Mouse (Mus musculus): ENCODE results near the gene Adam8. TPM values are rescaled to one million over a fixed set of nuclear protein-coding genes. Genes with fewer than 3 reads are reported as not detected.

Adam8 gene
- polyA plus RNA-seq, 1 experiment from 2014 or later, result 4.5 TPM

DNA sequence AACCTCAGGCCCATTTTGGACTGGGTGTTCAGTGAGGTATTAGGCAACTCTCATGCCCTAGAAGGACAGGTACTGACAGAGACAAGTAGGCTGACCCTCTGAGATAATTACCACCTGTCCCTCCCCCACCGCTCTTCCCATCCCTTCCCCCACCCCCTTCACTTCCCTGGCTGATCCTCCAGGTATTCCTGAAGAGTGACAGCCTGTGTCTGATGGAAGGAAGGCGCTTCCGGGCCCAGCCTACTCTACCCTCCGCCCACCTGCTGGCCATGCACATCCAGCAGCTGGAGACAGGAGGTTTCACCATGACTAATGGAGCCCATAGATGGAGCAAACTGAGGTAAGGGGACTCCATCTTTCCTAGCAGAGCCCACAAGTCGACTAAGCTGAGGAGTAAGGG lies 54.6 kb downstream of the Adam8 start:
- no peak overlapping the region for H3K27ac ChIP-seq
- H3K9ac ChIP-seq, result no peak overlapping the region
- WGBS, result 71% methylated on average over 5 of the region's 5 CpGs
- 0 out of 2 replicates have a peak, but pooled peaks cover 4% of the 10 kb centered on the region for H3K36me3 ChIP-seq (replicated peaks)
- H3K4me3 ChIP-seq, result no peak overlapping the region
- H3K9me3 ChIP-seq, result no peaks in the 10 kb centered on the region
- ATAC-seq (replicated peaks), result no peak
- H3K4me1 ChIP-seq, result no peaks in the 10 kb centered on the region
- H3K4me2 ChIP-seq, result no peak overlapping the region
- peaks cover 27% of the 10 kb centered on the region for H3K27me3 ChIP-seq (replicated peaks)

DNA sequence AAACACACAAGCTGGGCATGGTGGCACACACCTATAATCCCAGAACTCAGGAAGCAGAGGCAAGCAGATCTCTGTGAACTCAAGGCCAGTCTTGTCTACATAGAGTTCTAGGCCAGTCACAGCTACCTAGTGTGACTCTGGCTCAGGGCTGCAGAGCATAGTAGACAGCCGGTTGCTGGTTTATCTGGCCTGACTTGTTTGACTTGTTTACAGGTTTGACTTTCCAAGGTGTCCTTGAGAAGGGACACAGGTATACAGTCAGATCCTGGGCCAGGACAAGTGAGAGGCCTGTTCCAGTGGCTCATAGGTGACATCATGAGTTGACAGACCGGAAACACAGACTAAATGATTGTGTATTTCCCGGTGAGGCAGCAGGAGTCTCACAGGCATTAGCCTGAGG lies 55.2 kb downstream of the Adam8 start:
- no peak overlapping the region for H3K4me3 ChIP-seq
- H3K9me3 ChIP-seq, result no peaks in the 10 kb centered on the region
- H3K4me2 ChIP-seq, result no peak overlapping the region
- no peak for ATAC-seq (replicated peaks)
- H3K4me1 ChIP-seq, result no peaks in the 10 kb centered on the region
- 0 out of 2 replicates have a peak, but pooled peaks cover 5% of the 10 kb centered on the region for H3K36me3 ChIP-seq (replicated peaks)
- H3K27ac ChIP-seq, result no peak overlapping the region
- 91% methylated on average over 3 of the region's 3 CpGs for WGBS
- H3K9ac ChIP-seq, result no peak overlapping the region
- peaks cover 20% of the 10 kb centered on the region for H3K27me3 ChIP-seq (replicated peaks)

DNA sequence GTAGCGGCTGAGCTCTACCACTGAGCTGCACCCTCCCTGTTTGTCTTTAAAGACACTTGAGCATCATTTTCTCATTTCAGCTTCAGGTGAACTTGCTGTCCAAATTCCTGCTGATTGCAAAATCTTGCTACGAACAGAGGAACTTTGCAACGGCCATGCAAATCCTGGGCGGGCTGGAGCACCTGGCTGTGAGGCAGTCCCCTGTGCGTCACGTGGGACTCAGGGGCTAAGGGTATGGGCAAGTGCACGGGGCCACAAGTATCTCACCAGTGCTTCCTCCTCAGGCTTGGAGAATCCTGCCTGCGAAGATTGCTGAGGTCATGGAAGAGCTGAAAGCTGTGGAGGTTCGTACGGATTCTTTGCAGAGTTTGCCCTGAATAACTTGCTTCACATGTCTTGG lies 55.7 kb downstream of the Adam8 start:
- 0 out of 2 replicates have a peak, but pooled peaks cover 7% of the 10 kb centered on the region for H3K36me3 ChIP-seq (replicated peaks)
- ATAC-seq (replicated peaks), result no peak
- no peak overlapping the region for H3K27ac ChIP-seq
- no peak overlapping the region for H3K4me2 ChIP-seq
- WGBS, result 94% methylated on average over 10 of the region's 10 CpGs
- H3K9me3 ChIP-seq, result no peaks in the 10 kb centered on the region
- no peaks in the 10 kb centered on the region for H3K4me1 ChIP-seq
- no peak overlapping the region for H3K9ac ChIP-seq
- no peak overlapping the region for H3K4me3 ChIP-seq
- H3K27me3 ChIP-seq (replicated peaks), result peaks cover 16% of the 10 kb centered on the region

DNA sequence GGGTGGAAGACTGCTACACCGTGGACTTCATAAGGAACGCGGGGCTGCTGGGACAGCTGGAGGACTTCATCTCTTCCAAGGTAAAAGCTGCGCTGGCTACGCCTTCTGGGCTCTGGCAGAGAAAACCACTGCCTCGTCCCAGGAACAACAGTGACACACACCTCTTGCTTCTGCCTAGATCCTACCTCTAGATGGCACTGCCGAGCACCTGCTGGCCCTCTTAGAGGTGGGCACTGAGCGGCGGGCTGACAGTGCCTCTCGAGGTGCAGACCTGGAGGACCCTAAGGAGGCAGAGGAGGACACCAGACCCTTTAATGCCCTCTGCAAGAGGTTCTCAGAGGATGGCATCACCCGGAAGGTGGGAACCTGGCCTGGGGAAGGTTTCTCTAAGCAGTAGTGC lies 61.6 kb downstream of the Adam8 start:
- Histone ChIP-seq H3K36me3 (replicated peaks) (peaks cover 10% of the 10 kb centered on the region; the same call in 1 of the 2 replicates), H3K27ac (no peak overlapping the region), H3K4me3 (no peak overlapping the region), H3K4me1 (no peaks in the 10 kb centered on the region), H3K9me3 (no peaks in the 10 kb centered on the region), H3K4me2 (no peak overlapping the region), H3K27me3 (replicated peaks) (0 out of 2 replicates have a peak, but pooled peaks cover 3% of the 10 kb centered on the region), H3K9ac (no peak overlapping the region)
- whole genome bisulfite sequencing, result 17% methylated on average over 11 of the region's 11 CpGs
- ATAC-seq (replicated peaks), result 0 out of 2 replicates have a peak, but pooled peaks have one; percentile 42

MicroRNAs encoded within 50 kb of the gene (microRNA counts, 519-probe panel; counts per million panel counts)
- 1,949 counts per million, percentile 16 among the panel's probes with 10 or more counts for microRNA mmu-miR-202-3p
- microRNA mmu-miR-202-5p, result 2,715 counts per million, percentile 58 among the panel's probes with 10 or more counts

Small RNA genes lying within 50 kb of the gene (microRNA-seq; reads per million reads assigned to microRNA genes)
- gene Mir202, result 0.74 reads per million
- gene Mir7062, result 0.74 reads per million
- gene mmu-mir-7686, result not detected

Other genes with a start within 250 kb of the Adam8 start
- gene Adgra1, start 158.4 kb downstream of the Adam8 start, polyA plus RNA-seq (2015; fragmentation: Nextera tagmentation; extraction: Ambion mirVana), result 28.4 and 35.2 TPM in 2 replicates
- gene Kndc1, start 97.9 kb downstream of the Adam8 start, polyA plus RNA-seq (2015; fragmentation: Nextera tagmentation; extraction: Ambion mirVana), result 20.2 and 22.4 TPM in 2 replicates
- not detected in 2 replicates for gene Utf1, start 48.8 kb downstream of the Adam8 start, polyA plus RNA-seq (2015; fragmentation: Nextera tagmentation; extraction: Ambion mirVana)
- 0.83 and 1.3 TPM in 2 replicates for gene 6430531B16Rik, start 13.8 kb downstream of the Adam8 start, polyA plus RNA-seq (2015; fragmentation: Nextera tagmentation; extraction: Ambion mirVana)
- gene Zfp511, start 43.8 kb upstream of the Adam8 start, polyA plus RNA-seq (2015; fragmentation: Nextera tagmentation; extraction: Ambion mirVana), result 56.6 and 58.0 TPM in 2 replicates
- gene Tubgcp2, start 44.1 kb upstream of the Adam8 start, polyA plus RNA-seq (2015; fragmentation: Nextera tagmentation; extraction: Ambion mirVana), result 61.3 and 62.6 TPM in 2 replicates
- gene Msx3, start 56.5 kb upstream of the Adam8 start, polyA plus RNA-seq (2015; fragmentation: Nextera tagmentation; extraction: Ambion mirVana), result 1.2 TPM in 2 replicates
- 277 and 280 TPM in 2 replicates for gene Caly, start 90.0 kb upstream of the Adam8 start, polyA plus RNA-seq (2015; fragmentation: Nextera tagmentation; extraction: Ambion mirVana)
- gene Prap1, start 100.8 kb upstream of the Adam8 start, polyA plus RNA-seq (2015; fragmentation: Nextera tagmentation; extraction: Ambion mirVana), result not detected in 2 replicates
- gene Fuom, start 109.9 kb upstream of the Adam8 start, polyA plus RNA-seq (2015; fragmentation: Nextera tagmentation; extraction: Ambion mirVana), result 33.7 and 34.1 TPM in 2 replicates
- 7.4 and 7.5 TPM in 2 replicates for gene Paox, start 123.2 kb upstream of the Adam8 start, polyA plus RNA-seq (2015; fragmentation: Nextera tagmentation; extraction: Ambion mirVana)
- gene Echs1, start 123.9 kb upstream of the Adam8 start, polyA plus RNA-seq (2015; fragmentation: Nextera tagmentation; extraction: Ambion mirVana), result 107 and 108 TPM in 2 replicates
- 32.4 and 34.8 TPM in 2 replicates for gene Mtg1, start 145.0 kb upstream of the Adam8 start, polyA plus RNA-seq (2015; fragmentation: Nextera tagmentation; extraction: Ambion mirVana)
- gene Sprn, start 162.3 kb upstream of the Adam8 start, polyA plus RNA-seq (2015; fragmentation: Nextera tagmentation; extraction: Ambion mirVana), result 23.7 and 25.5 TPM in 2 replicates
- not detected in 2 replicates for gene Olfr522, start 172.2 kb upstream of the Adam8 start, polyA plus RNA-seq (2015; fragmentation: Nextera tagmentation; extraction: Ambion mirVana)
- not detected in 2 replicates for gene Olfr523, start 180.7 kb upstream of the Adam8 start, polyA plus RNA-seq (2015; fragmentation: Nextera tagmentation; extraction: Ambion mirVana)
- gene Olfr524, start 213.4 kb upstream of the Adam8 start, polyA plus RNA-seq (2015; fragmentation: Nextera tagmentation; extraction: Ambion mirVana), result not detected in 2 replicates
- gene Cd163l1, start 225.7 kb upstream of the Adam8 start, polyA plus RNA-seq (2015; fragmentation: Nextera tagmentation; extraction: Ambion mirVana), result not detected in 2 replicates

All from midbrain, embryonic 15.5 days (tissue).